Mouse (Mus musculus) retina, postnatal 1 day (tissue): ENCODE measurements around the gene Ywhaq.

Source experiments
- DNase-seq: peaks from one replicate; pipeline ENCODE4 v3.0.0-alpha.2; 2012

Gene Ywhaq

DNA sequence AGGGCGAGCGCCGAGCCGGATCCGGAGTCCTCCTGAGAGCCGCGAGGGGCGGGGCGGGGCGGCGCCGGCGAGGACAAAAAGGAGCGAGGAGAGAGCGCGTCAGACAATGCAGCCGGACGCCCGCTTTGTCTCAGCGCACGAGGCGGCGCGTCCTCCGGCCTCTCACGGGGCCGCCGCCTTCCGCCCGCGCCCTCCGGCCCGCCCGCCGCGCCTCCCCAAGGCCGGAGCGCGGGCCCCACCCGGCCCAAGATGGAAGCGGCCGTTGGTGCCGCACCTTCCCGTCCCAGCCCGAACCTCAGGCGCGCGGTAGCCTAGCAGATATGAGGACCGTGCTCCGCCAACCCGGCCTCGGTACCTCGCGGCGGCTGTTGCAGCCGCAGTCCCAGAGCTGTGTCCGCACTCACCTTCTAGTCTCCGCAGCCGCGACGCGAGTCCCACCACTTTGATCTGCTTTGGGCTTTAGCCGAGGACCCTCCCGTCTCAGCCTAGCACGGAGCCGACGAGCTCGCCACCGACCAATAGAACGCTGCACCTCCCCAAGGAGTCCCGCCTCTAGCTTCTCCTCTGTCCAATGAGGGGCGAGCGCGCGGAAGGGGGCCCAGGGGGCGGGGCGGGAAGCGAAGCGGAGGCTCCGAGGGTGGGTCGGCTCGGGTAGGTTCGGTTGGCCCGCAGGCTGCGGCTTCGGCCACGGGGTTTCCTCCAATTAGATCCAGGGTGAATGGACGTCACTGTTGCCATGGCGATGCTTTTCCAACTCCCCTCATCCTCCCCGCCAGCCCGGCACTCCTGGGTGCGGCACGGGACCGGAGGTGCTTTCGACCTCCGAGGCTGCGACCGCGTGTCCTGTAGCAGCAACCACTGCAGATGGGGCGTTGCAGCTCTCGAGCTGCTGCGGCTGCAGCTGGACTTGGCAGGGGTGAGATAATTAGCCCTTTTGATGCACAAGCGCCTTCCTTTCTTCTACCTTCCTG is at the start of gene Ywhaq:
TSS of gene Ywhaq (minus strand) at position 538 of the 971 bp plus-strand sequence.
- peak; percentile 99 for DNase-seq

GRCm38 (mm10) chr12:21463448-21463891 is 46.0 kb upstream of the Ywhaq start:
- DNase-seq = peak; percentile 34

- DNase-seq = no peak
Observed at GRCm38 (mm10) chr12:21462658-21463057, 45.2 kb upstream of the Ywhaq start.

- DNase-seq = no peak
Observed at GRCm38 (mm10) chr12:21459681-21460080, 42.2 kb upstream of the Ywhaq start.

GRCm38 (mm10) chr12:21456021-21456420 is 38.6 kb upstream of the Ywhaq start:
- DNase-seq = no peak

- DNase-seq = no peak
Observed at GRCm38 (mm10) chr12:21451752-21452151, 34.3 kb upstream of the Ywhaq start.

DNA sequence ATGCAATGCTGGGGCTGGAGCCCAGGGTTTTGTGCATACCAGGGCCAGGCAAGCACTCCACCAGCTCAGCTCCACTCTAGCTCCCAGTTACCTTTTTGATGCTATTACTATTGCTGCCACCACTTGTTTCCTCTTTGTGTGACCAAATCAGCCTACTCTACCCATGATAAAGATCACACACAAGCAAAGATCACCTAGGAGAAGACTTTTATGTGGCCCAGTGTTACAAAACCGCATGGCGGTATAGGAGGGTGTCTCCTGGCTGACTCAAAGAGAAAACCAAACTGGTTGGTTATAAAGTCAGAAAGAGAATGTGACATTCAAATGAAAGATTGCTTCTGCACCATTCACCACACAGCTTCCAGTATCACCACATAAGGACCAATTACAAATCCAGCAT is 33.9 kb upstream of the Ywhaq start:
- DNase-seq = no peak

GRCm38 (mm10) chr12:21443783-21444182 is 26.3 kb upstream of the Ywhaq start:
- DNase-seq = no peak

- DNase-seq = no peak
Observed at GRCm38 (mm10) chr12:21441870-21442269, 24.4 kb upstream of the Ywhaq start.

DNA sequence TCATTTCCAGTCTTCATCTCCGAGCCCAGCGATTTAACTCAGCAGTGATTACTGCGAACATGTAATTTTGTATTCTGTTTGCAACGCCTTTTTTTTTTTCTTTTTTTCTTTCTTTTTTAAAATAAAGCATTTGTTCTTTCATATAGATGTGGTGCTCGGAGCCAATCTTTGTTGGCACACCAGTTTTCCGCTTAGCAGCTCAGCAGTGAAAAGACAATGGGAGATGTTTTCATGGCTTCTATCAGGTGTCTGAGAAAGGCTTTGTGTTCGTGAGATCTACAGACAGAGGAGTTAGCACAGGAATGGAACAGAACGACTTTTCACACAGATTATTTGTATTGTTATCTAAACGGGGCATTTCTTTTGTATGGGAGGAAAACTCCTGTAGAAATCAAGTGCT is 22.0 kb upstream of the Ywhaq start:
- DNase-seq = no peak

DNA sequence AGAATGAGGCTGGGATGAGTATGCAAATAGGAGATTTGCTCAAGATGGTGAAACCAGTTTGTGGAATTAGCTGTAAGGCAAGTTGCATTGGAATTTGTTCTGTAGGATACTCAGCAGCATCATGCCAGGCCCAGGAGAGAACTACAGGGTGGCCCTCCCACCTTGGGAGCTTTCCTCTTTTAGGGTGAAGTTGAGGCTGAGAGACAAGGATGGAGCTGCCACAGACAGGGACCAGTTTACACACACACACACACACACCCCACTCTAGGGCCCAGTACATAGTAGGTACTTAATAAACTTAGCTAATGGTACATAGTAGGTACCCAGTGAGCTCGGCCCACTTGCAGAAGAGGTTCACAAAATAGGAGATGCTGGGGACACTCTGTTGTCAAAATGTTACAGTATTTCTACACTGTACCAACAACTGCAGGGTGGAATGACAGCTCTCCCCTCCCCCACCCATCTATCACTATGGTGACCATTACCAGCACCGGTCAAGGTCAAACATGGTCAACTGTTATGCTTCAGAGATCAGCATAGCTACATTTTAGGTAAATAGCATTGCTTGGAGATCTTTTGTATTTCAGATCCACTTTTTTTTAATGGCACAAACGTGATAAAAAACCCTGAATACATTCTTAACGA is 21.4 kb upstream of the Ywhaq start:
- DNase-seq = peak; percentile 55

DNA sequence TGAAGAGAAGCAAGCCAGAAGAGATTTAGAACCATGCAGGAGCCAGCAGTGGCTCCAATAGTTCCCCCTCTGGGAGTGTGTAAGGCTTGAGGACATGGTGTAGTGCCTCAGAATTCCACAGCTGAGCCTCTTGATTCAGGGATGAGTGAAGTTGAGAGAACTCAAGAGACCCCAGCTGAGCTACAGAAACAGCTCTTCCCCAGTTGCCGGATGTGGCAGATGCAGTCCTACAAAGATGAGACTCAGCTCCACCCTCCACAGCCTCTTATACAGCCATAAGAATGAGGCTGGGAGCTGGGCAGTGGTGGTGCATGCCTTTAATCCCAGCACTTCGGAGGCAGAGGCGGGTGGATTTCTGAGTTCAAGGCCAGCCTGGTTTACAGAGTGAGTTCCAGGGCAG is 20.9 kb upstream of the Ywhaq start:
- no peak for DNase-seq

- no peak for DNase-seq
Observed at GRCm38 (mm10) chr12:21431950-21432349, 14.5 kb upstream of the Ywhaq start.

DNA sequence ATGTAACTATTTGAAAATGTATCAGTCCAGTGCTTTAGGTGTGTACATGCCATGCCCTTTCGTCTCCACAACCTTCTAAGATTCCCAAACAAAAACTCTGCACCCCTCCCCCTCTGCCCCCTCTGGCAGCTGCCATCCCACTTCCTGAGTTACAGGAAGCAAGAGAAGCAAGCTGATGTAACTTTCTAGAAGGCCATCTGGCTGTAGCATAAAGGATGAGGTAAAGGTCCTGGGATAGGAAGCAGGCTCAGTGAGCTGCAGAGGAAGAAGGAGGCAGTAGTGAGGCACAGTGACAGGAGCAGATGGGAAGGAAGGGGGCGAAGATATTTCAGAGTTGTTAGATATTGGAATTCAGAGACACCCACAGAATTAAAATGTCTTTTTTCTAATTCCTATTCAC is 13.6 kb upstream of the Ywhaq start:
- DNase-seq = peak; percentile 41

- DNase-seq = no peak
Observed at GRCm38 (mm10) chr12:21430140-21430539, 12.7 kb upstream of the Ywhaq start.

DNA sequence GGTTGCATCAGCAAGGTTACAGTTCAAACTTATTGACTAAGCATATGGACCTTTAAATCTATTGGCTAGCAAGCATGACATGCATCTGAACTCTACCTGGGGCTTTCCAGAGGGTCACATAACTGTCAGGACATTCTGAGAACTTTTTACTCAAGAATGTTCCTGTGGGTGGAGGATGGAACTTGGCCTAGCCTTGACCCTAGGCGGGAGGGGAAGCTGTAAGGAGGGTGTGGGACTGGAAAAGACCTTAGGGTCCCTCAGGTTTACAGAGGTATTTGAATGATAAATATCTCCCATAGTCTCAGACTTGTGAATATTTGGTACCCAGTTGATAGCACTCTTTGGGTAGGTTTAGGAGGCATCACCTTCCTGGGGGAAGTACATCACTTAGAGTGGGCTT is 11.6 kb upstream of the Ywhaq start:
- no peak for DNase-seq

DNA sequence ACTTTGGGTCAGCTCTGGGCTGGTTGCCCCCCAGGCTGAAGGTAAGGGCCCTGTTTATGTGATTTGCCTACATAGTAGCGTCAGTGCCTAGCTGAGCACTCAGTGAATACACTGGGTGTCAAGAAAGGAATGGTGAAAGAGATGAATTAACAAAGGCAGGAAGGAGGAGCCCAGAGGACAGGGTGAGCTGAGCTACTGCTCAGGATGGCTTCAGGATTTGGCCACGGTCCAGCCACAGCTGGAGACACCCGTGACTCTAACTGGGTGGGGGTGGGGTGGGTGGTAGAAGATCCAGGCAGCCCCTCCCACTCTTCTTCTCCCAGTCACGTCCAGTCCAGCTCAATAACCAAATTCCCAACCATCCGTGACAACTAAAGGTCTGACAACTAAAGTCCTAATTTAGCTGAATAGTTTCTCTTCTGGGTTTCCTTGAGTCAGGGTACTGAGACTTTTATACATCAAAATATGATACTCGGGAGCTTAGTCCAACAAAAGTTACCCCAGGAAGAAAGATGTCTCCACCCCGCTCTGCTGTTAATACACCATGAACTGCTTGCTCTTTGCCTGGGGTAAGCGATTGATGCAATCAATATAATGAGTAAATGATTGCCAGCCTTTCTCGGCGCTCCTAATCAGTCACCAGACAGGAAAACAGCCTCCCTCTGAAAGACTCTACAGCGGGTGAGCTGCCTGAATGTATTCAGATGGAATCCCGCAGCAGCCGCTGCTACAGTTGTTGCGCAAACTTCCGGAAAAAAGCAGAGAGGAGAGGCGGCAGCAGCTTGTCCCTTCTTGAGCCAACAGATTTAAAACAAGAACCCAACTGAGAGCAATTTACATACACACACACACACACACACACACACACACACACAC is 8.9 kb upstream of the Ywhaq start:
- peak; percentile 90 for DNase-seq

DNA sequence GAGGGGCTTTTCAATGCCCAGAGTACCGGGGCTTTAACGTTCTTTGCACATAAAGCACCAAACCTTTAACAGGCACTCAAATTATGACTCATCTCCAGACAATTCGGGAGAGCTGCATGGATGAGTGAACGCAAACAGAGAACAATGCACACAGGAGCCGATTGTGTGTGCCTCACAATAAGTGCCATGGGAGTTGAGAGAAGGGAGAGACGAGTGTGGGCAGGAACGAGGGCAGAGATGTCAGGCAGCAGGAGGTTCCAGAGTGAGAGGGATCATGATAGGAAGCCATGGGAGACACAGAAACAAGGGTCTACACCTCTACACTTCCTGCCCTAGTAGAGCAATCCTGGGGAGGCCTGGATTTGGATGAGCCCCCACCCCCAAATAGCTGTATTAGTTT is 7.2 kb upstream of the Ywhaq start:
- DNase-seq = peak; percentile 97

DNA sequence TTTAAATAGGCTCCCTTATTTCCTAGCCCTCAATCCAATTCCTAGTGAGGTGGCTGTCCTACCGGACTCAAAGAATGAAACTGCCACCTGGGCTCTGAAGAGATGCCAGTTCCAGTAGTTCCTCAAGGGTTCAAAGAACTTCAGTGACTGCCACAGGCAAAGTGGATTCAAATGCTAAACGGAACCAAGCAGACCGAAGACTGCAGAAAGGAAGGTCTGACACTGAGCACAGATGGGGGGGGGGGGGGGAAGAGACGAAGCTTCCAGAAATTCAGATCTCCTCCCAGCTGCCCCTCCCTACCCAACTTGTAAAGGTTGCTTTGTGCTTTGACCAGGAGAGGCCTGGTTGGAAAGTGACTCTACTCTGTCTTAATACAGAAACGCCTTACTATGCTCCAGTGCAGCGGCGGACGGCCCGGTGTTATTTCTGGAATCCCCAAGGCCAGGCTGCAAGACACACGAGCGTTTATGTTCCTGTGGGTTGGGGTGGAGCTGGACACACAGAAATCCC is 1.2 kb upstream of the Ywhaq start:
- no peak for DNase-seq

DNA sequence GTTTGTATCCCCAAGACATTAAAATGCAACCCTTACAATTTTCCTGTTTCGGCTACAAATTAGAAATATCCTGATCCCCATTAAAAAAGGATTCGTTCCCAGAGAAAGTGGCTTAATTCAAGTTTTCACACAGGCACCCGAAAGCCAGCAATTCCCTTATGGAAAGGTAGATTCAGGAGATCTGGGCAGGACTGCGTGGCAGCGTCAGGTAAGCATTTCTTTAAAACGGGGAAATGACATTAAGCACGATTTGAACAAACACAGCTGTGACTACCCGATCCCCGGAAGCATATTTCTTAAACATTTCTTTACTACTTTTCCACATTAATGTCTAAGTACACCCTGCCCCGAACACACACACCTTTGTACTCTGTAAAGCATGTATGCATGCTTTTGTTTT is 646 bp upstream of the Ywhaq start:
- no peak for DNase-seq

DNA sequence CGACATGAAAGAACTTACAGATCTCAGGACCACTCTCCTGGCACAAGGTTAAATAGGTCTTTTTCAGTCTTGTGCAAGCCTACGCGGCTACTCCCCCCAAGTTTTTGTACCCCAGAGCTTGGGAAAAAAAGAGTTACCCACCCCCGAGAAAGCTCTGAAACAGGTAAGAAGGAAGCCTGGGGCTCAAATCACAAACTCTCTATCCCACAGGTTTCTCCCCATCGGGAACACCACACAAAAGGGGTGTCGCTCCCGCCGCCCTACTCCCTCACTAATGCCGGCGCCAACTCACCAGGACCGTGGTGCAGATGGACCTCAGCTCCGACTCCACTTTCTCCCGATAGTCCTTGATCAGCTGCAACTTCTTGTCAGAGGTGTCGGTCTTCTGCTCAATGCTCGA is 931 bp downstream of the Ywhaq start:
- peak; percentile 25 for DNase-seq

GRCm38 (mm10) chr12:21410620-21411019 is 6.8 kb downstream of the Ywhaq start:
- DNase-seq = no peak

GRCm38 (mm10) chr12:21409651-21410050 is 7.8 kb downstream of the Ywhaq start:
- DNase-seq = no peak
